Mouse (Mus musculus) small intestine, adult 2 months (tissue): Measurements from ENCODE around the gene Casp3.

Source experiments
- CTCF ChIP-seq: fragments of 200-500 bp; IDR thresholded peaks from 2 replicates; pipeline ENCODE4 v1.5.1; 2012; ENCODE audit warnings: low read depth, mild to moderate bottlenecking, control low read depth, inconsistent platforms, low read length, moderate library complexity, mixed read lengths; ENCODE audit not compliant: insufficient replicate concordance, insufficient read length; ENCODE audit errors: extremely low read depth
- POLR2A ChIP-seq: fragments of 200-500 bp; IDR thresholded peaks from 2 replicates; pipeline ENCODE4 v1.6.1; 2012; ENCODE audit warnings: low read depth, mild to moderate bottlenecking, control low read depth, inconsistent platforms, low read length, moderate library complexity

DNA sequence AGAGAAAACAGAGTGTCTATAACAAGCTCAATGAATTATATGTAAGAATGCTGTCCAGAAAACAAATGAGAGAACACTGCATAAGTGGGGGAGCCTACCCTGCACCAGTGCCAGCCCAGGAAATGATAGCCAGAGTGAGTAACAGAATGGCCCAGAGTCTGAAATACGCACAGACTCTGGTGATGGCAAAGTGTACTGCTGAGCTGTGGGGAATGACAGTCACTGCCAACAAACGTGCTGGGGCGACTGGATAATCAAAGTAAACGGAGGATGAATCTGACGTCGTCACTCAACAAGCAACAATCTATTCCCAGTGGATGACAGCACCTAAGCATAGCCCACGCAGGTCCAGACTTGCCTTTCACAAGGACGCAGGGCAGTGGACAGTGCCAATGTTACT, 24.0 kb upstream of the Casp3 start:
- TF ChIP-seq CTCF (no peak), POLR2A (no peak)
